Mouse (Mus musculus) erythroblast, embryonic 14.5 days (primary cell): ENCODE data around the gene Eif2ak4.

Source experiments
- GATA1 ChIP-seq: IDR thresholded peaks from 2 replicates; pipeline ENCODE4 v1.6.1; 2012; ENCODE audit warnings: low read length, inconsistent platforms, mixed read lengths
- TAL1 ChIP-seq: IDR thresholded peaks from 3 replicates; pipeline ENCODE4 v1.6.1; 2012; ENCODE audit warnings: low read length, inconsistent platforms, mixed read lengths

DNA sequence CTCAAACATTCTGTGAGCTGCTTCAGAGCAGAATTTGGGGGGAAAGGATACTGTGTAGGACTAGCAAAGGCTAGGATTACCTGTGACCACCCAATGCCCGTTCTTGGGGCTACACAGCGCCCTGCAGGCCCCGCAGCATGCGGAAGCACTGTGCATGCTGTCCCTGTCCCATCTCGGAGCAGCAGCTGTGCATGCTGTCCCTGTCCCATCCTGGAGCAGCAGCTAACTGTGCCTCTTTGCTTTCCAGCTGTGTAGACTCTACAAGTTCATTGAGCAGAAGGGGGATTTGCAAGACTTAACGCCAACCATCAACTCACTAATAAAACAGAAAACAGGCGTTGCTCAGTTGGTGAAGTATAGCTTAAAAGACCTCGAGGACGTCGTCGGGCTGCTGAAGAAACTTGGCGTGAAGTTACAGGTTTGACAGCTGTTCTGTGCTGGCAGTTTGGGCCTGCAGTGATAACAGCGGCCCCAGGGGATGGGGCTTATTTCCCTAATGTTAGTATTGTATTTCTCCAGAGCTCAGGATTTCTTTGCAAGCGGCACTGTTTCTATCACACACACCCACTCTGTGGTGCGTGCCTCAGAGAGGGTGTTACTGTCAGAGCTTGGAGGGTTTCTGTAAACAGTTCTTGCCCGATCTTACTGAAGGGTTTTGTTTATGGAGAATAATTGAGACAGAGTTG is 73.2 kb downstream of the Eif2ak4 start:
- TF ChIP-seq GATA1, result no peak
- TF ChIP-seq TAL1, result no peak
